Mouse (Mus musculus): ENCODE measurements around the gene Dnm3. TPM values are rescaled to one million over a fixed set of nuclear protein-coding genes. Genes with fewer than 3 reads are reported as not detected.

Dnm3 gene
- total and polyA plus RNA-seq, 3 experiments = not detected

GRCm38 (mm10) chr1:162004821-162005770 is 472.7 kb downstream of the Dnm3 start:
- no peak overlapping the region for H3K27ac ChIP-seq (ENCODE audit: control insufficient read depth, low read depth, low read length)
- TF ChIP-seq TAL1 (IDR thresholded peaks at IDR 0.05; ENCODE audit: low read length) = no peak
- no peak for TF ChIP-seq JUND (IDR thresholded peaks at IDR 0.05; ENCODE audit: low read depth, low read length)
- no peak for TF ChIP-seq EP300 (IDR thresholded peaks at IDR 0.05; ENCODE audit: low read depth in 1 of 2, low read length in 2 of 2)
- TF ChIP-seq USF1 (IDR thresholded peaks at IDR 0.05; ENCODE audit: low read depth, low read length) = no peak
- no peak for TF ChIP-seq E2F4 (IDR thresholded peaks at IDR 0.05; ENCODE audit: borderline replicate concordance, low read depth, low read length)
- TF ChIP-seq CHD1 (IDR thresholded peaks at IDR 0.05; ENCODE audit: low read depth, low read length) = no peak
- TF ChIP-seq NRF1 (IDR thresholded peaks at IDR 0.05; ENCODE audit: insufficient read depth, low read depth, low read length, poor library complexity, severe bottlenecking) = no peak
- no peak for DNase-seq (ENCODE audit: low read depth, low spot score)
- H3K36me3 ChIP-seq (ENCODE audit: control insufficient read depth in 1 of 2, insufficient read depth in 2 of 2, low read length in 2 of 2) = no peaks in the 10 kb centered on the region
- no peaks in the 10 kb centered on the region for H3K79me2 ChIP-seq (ENCODE audit: control insufficient read depth, insufficient read depth, low read length, poor library complexity)
- H3K4me1 ChIP-seq (ENCODE audit: control insufficient read depth in 1 of 2, insufficient read depth in 2 of 2, low read length in 2 of 2) = no peaks in the 10 kb centered on the region
- H3K9ac ChIP-seq (ENCODE audit: control insufficient read depth, low read depth, low read length, poor library complexity, severe bottlenecking) = no peak overlapping the region
- no peaks in the 10 kb centered on the region; a peak in 3 of 4 replicates for H3K27me3 ChIP-seq (ENCODE audit: control insufficient read depth in 1 of 2, insufficient read depth in 2 of 2, low read length in 2 of 2)
- no peaks in the 10 kb centered on the region for H3K9me3 ChIP-seq (replicated peaks; ENCODE audit: insufficient read depth, low read length)
- H3K4me3 ChIP-seq (ENCODE audit: control insufficient read depth in 1 of 2, insufficient read depth in 1 of 2, low read depth in 2 of 2, low read length in 2 of 2) = no peak overlapping the region

DNA sequence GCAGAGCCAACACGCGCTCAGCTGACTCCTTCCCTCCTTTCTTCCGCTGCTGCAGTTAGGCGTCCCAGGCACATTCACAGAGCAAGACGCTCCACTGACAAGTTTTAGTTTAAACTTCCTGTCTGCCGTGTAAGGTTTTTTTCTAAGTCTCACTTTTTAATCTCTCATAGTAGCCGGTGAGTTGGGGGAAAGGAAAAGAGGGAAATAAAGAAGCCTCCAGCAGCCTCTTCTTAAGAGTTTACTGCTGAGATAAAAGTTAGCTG is 473.4 kb downstream of the Dnm3 start:
- Histone ChIP-seq H3K79me2 (ENCODE audit: control insufficient read depth, insufficient read depth, low read length, poor library complexity) (no peaks in the 10 kb centered on the region), H3K4me1 (ENCODE audit: control insufficient read depth in 1 of 2, insufficient read depth in 2 of 2, low read length in 2 of 2) (no peaks in the 10 kb centered on the region), H3K9me3 (replicated peaks; ENCODE audit: insufficient read depth, low read length) (no peaks in the 10 kb centered on the region), H3K9ac (ENCODE audit: control insufficient read depth, low read depth, low read length, poor library complexity, severe bottlenecking) (no peak overlapping the region), H3K27me3 (ENCODE audit: control insufficient read depth in 1 of 2, insufficient read depth in 2 of 2, low read length in 2 of 2) (no peaks in the 10 kb centered on the region; a peak in 3 of 4 replicates), H3K27ac (ENCODE audit: control insufficient read depth, low read depth, low read length) (no peak overlapping the region), H3K4me3 (ENCODE audit: control insufficient read depth in 1 of 2, insufficient read depth in 1 of 2, low read depth in 2 of 2, low read length in 2 of 2) (no peak overlapping the region), H3K36me3 (ENCODE audit: control insufficient read depth in 1 of 2, insufficient read depth in 2 of 2, low read length in 2 of 2) (no peaks in the 10 kb centered on the region)
- no peak for DNase-seq (ENCODE audit: low read depth, low spot score)
- no peak for TF ChIP-seq EP300 (IDR thresholded peaks at IDR 0.05; ENCODE audit: low read depth in 1 of 2, low read length in 2 of 2)
- TF ChIP-seq POLR2AphosphoS2 (IDR thresholded peaks at IDR 0.05; ENCODE audit: low read length) = no peak
- TF ChIP-seq NRF1 (IDR thresholded peaks at IDR 0.05; ENCODE audit: insufficient read depth, low read depth, low read length, poor library complexity, severe bottlenecking) = no peak
- no peak for TF ChIP-seq UBTF (IDR thresholded peaks at IDR 0.05; ENCODE audit: borderline replicate concordance, insufficient read depth, low read depth, low read length)
- TF ChIP-seq MXI1 (IDR thresholded peaks at IDR 0.05; ENCODE audit: low read depth, low read length) = no peak
- TF ChIP-seq ZNF384 (IDR thresholded peaks at IDR 0.05; ENCODE audit: low read depth, low read length) = no peak
- no peak for TF ChIP-seq POLR2AphosphoS5 (IDR thresholded peaks at IDR 0.05; ENCODE audit: borderline replicate concordance, low read depth, low read length)
